Comparison of ENCODE assay signal across 25 mouse cellular contexts in the genomic region with DNA sequence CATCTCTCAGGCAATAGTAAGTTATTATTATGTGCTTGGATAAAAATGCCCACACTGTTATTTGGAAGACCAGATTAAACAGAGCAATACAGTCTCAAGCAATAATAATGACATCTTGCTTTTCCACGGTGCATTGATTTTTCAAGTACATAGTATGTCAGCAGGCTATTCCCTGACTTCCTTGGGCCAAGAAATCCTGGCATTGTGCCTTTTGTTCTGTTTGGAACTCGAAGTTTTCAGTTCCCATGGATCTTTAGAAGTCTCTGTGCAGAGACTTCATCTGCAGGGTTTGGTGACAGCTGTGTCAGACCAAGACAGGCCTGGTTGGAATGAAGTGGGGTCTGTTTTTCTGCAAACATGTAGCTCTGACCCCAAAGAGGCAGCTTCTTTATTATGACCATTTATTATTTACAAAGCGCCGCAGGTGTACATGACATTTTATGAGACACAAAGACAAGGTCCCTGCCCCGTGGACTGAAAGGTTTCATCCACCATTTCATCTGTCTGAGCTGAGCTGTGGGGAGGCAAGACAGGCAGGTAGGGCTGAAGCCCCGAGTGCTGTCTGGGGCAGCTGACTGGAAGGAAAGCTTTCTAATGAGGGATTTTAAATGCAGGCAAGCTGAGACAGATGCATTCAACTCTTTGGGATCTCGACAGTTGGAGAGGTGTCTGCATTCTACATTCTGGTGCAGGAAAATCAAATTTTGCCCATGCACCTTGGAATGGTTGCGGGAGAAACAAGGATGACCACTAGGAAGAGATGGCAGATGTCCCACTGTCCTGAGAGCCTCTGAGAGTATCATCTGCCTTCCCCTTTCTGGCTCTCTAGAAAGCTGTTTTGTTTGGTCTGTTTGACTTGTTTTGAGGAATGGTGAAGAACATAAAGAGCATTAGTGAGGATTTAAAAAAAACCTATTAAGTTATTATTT. TPM values are rescaled to one million over a fixed set of nuclear protein-coding genes. Genes with fewer than 3 reads are reported as not detected.
A peak's percentile ranks its signal among the peaks of the same experiment; 100 is the strongest.
DNase-seq lines count a peak whose midpoint lies in the region; ATAC-seq and TF ChIP-seq lines count a peak whose summit lies in the region.
"Had no signal": no experiment of that assay in that cellular context is flagged by ENCODE, and none has a peak within 500 bp of the region (broad histone marks: within the 10 kb centered on the region; RNA-seq: fewer than 3 reads in every experiment).

No protein-coding gene starts in this region.

- H3K4me3 ChIP-seq in gastrocnemius, adult 2 months: no peak overlapping the region
- no peak overlapping the region for H3K4me3 ChIP-seq in lung, embryonic 14.5 days (ENCODE audit: low read depth, low read length)
- no peak overlapping the region for H3K4me3 ChIP-seq in intestine, embryonic 15.5 days (replicated peaks)
- H3K4me3 ChIP-seq: embryonic facial prominence, embryonic 13.5 days; heart, embryonic 15.5 days; midbrain, embryonic 12.5 days; myocyte had no signal

- no peak for ATAC-seq in lung, embryonic 14.5 days (ENCODE audit: insufficient read depth)
- ATAC-seq in intestine, embryonic 15.5 days: no peak
- ATAC-seq: inflammation-experienced regulatory T-cells, adult 6 months; lung, postnatal 0 days had no signal

- DNase-seq in gastrocnemius, adult 18-20 months (ENCODE audit: low spot score): peak; percentile 8
- DNase-seq in gastrocnemius, adult 2 months: no peak
- peak; percentile 48 for DNase-seq in lung, embryonic 14.5 days
- DNase-seq in lung, postnatal 10 days: no peak
- peak; percentile 45 for DNase-seq in brain, embryonic 14.5 days (ENCODE audit: low read depth)
- peak; percentile 80 for DNase-seq in cerebellum, adult 9-10 months
- no peak for DNase-seq in frontal cortex, postnatal 36 days (ENCODE audit: low spot score in 2 of 2)
- DNase-seq: adrenal gland, adult 2 months; heart, postnatal 4 days; kidney, adult 2 months; right cerebral cortex, postnatal 4 days; thymus, postnatal 25 days had no signal

- no peaks in the 10 kb centered on the region for H3K27me3 ChIP-seq in lung, embryonic 14.5 days (ENCODE audit: insufficient read depth, low read length)
- H3K27me3 ChIP-seq in intestine, embryonic 15.5 days (replicated peaks): no peaks in the 10 kb centered on the region
- H3K27me3 ChIP-seq: embryonic facial prominence, embryonic 13.5 days; heart, embryonic 15.5 days; midbrain, embryonic 12.5 days had no signal

- H3K27ac ChIP-seq in gastrocnemius, adult 2 months: no peak overlapping the region
- no peak overlapping the region for H3K27ac ChIP-seq in lung, embryonic 14.5 days (ENCODE audit: low read depth)
- H3K27ac ChIP-seq in intestine, embryonic 15.5 days: no peak overlapping the region
- H3K27ac ChIP-seq: embryonic facial prominence, embryonic 13.5 days; heart, embryonic 15.5 days; kidney, postnatal 0 days; midbrain, embryonic 12.5 days had no signal

- 58% methylated on average over 8 of the region's 8 CpGs for WGBS in lung, embryonic 14.5 days
- 54% methylated on average over 8 of the region's 8 CpGs for WGBS in intestine, embryonic 15.5 days

- no peaks in the 10 kb centered on the region for H3K9me3 ChIP-seq in lung, embryonic 14.5 days (ENCODE audit: low read depth, low read length)
- H3K9me3 ChIP-seq in intestine, embryonic 15.5 days: no peaks in the 10 kb centered on the region
- H3K9me3 ChIP-seq: embryonic facial prominence, embryonic 13.5 days; heart, embryonic 15.5 days; midbrain, embryonic 12.5 days had no signal

- H3K4me2 ChIP-seq in lung, embryonic 14.5 days: no peak overlapping the region
- no peak overlapping the region for H3K4me2 ChIP-seq in intestine, embryonic 15.5 days (replicated peaks)
- H3K4me2 ChIP-seq: embryonic facial prominence, embryonic 13.5 days; heart, embryonic 15.5 days; midbrain, embryonic 12.5 days had no signal

- intact Hi-C loops in gastrocnemius, adult 2 months (cut with DNase I): no loop called here

- no peak for TF ChIP-seq CTCF in gastrocnemius, adult 2 months (IDR thresholded peaks at IDR 0.05)
- TF ChIP-seq CTCF in lung, embryonic 14.5 days (IDR thresholded peaks at IDR 0.05; ENCODE audit: low read depth): no peak
- no peak for TF ChIP-seq CTCF in brain, embryonic 14.5 days (IDR thresholded peaks at IDR 0.05; ENCODE audit: borderline replicate concordance, extremely low read depth, insufficient read depth, insufficient read length)

- TF ChIP-seq POLR2A in brain, embryonic 14.5 days (IDR thresholded peaks at IDR 0.05; ENCODE audit: borderline replicate concordance, extremely low read depth, insufficient read depth, insufficient read length, poor library complexity, severe bottlenecking): no peak

- no peak overlapping the region for H3K9ac ChIP-seq in lung, embryonic 14.5 days
- no peak overlapping the region for H3K9ac ChIP-seq in intestine, embryonic 15.5 days
- H3K9ac ChIP-seq: embryonic facial prominence, embryonic 13.5 days; forebrain, postnatal 0 days; heart, embryonic 15.5 days; midbrain, embryonic 12.5 days had no signal

- H3K36me3 ChIP-seq in lung, embryonic 14.5 days (ENCODE audit: insufficient read depth): no peaks in the 10 kb centered on the region
- H3K36me3 ChIP-seq in intestine, embryonic 15.5 days: no peaks in the 10 kb centered on the region
- H3K36me3 ChIP-seq: embryonic facial prominence, embryonic 13.5 days; heart, embryonic 15.5 days; midbrain, embryonic 12.5 days had no signal

- H3K4me1 ChIP-seq in lung, embryonic 14.5 days (ENCODE audit: insufficient read depth): no peaks in the 10 kb centered on the region
- no peaks in the 10 kb centered on the region for H3K4me1 ChIP-seq in intestine, embryonic 15.5 days (replicated peaks)
- H3K4me1 ChIP-seq: heart, embryonic 15.5 days; midbrain, embryonic 12.5 days had no signal

RNA-seq across cellular contexts. Expression of a gene that starts 57.4 kb away (rescaled TPM):
- not detected for total RNA-seq in gastrocnemius, adult 18-20 months (2021)
- total RNA-seq in gastrocnemius, adult 2 months (2021): not detected
- 0.47 and 0.73 TPM in 2 replicates for polyA plus RNA-seq in lung, embryonic 14.5 days (2014; fragmentation: Nextera tagmentation; extraction: Ambion mirVana)
- 12.3 and 18.5 TPM in 2 replicates for polyA plus RNA-seq in brain, embryonic 14.5 days (2012; rRNA removed)
- polyA plus RNA-seq in intestine, embryonic 15.5 days (2015; fragmentation: Nextera tagmentation; extraction: Ambion mirVana): 1.1 and 1.5 TPM in 2 replicates
- total RNA-seq: adrenal gland, adult 2 months; gastrocnemius, postnatal 4 days; heart, postnatal 4 days; liver, adult 2 months had no signal
- polyA plus RNA-seq: adrenal gland, adult 2 months; C2C12; heart, embryonic 15.5 days; inflammation-experienced regulatory T-cells, adult 6 months; kidney, adult 2 months; liver, adult 2 months; liver, embryonic 16.5 days had no signal

Comparison
In these comparisons a context has a peak if more than half of its experiments do, and no peak if none do; other contexts are left out.
1. DNase-seq: peak in gastrocnemius, adult 18-20 months (single experiment), lung, embryonic 14.5 days (single experiment), brain, embryonic 14.5 days (single experiment) and cerebellum, adult 9-10 months (single experiment); none in gastrocnemius, adult 2 months (single experiment), lung, postnatal 10 days (single experiment) and frontal cortex, postnatal 36 days (0 of 2).